Mouse (Mus musculus) adrenal gland, postnatal 14 days (tissue): Measurements from ENCODE around the gene Zfp536. TPM values are rescaled to one million over a fixed set of nuclear protein-coding genes. Genes with fewer than 3 reads are reported as not detected.
"Not testable (repeated sequence)": the region's sequence is repeated elsewhere in the genome, so short reads cannot be mapped to it uniquely, and the experiment has no call there.

Source experiments
- DNase-seq: peaks from one replicate; pipeline ENCODE4 v3.0.0; 2021; ENCODE audit warnings: mixed read lengths
- total RNA-seq: library from RNA; stranded (reverse); gene quantifications from 2 replicates; pipeline ENCODE4 v1.2.3, GENCODE M21; 2021

The Zfp536 gene
- total RNA-seq, 1 experiment from 2014 or later: 6.3 TPM

DNA sequence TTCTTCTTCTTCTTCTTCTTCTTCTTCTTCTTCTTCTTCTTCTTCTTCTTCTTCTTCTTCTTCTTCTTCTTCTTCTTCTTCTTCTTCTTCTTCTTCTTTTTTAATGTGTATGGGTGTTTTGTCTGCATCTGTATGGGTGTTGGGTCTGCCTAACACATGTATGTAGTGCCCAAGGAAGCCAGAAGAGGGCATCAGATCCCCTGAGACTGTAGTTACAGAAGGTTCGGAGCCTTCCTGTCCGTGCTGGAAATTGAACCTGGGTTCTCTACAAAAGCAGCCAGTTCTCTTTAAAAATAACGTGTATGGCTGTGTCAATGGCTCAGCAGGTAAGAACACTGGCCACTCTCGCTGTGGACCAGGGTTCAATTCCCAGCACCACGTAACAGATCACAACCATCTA, 167.0 kb downstream of the Zfp536 start:
- DNase-seq: peak; percentile 25

DNA sequence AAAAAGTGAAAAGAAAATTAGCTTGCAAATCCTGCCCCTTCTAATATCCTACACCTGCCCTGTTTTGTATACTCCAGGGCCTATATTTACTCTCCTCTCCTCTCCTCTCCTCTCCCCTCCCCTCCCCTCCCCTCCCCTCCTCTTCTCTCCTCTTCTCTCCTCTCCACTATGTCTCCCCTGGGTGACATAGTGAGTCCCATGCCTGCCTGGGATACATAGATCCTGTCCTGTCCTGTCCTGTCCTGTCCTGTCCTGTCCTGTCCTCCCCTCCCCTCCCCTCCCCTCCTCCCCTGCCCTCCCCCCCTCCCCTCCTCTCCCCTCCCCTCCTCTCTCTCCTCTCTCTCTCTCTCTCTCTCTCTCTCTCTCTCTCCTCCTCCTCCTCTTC, 169.9 kb downstream of the Zfp536 start:
- DNase-seq: not testable (repeated sequence)

DNA sequence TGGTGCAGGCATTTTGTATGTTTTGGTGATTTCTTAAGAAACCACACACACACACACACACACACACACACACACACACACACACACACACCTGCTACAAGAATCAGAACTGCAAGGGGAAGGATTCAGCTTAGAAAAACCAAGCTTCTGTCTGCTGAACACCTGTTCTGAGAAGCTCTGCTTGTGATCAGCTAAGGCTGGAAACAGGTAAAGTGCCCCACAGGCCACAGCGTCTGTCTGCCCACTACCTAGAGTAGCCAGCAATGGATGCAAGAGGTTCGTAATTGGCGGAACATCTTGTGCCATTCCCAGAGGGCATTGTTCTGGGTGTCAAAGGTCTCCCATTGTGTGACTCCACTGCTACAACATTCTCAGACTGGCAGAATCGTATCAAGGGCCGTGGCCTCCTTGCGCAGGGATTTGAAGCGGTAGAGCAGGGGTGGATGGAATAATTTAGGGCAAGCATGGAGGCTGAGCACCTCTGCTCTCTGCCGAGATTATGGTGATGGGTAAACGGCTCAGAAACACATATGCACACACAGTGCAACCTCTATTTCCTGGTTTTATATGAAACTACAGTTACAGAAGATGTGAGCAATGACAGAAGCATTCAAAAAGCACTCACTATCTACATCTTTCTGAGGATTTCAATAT, 170.4 kb downstream of the Zfp536 start:
- no peak for DNase-seq

DNA sequence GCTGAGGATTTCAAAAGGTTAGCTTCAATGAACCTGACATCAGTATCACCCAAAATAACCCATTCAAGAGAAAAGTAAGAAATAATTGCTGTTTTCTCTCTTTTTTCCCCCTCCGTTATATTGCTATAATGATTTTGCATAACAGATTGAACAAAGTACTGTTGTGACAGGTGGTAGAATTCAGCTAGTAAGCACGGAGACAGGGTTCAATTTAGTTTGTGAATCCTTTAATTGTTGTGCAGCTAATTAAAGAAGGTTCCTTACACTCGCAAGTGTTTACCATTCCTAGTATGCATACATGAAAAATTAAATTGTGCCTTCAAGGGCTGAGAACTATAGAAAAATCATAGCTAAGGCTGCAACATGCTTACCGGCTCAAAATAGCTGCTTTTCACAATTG, 173.1 kb downstream of the Zfp536 start:
- no peak for DNase-seq

DNA sequence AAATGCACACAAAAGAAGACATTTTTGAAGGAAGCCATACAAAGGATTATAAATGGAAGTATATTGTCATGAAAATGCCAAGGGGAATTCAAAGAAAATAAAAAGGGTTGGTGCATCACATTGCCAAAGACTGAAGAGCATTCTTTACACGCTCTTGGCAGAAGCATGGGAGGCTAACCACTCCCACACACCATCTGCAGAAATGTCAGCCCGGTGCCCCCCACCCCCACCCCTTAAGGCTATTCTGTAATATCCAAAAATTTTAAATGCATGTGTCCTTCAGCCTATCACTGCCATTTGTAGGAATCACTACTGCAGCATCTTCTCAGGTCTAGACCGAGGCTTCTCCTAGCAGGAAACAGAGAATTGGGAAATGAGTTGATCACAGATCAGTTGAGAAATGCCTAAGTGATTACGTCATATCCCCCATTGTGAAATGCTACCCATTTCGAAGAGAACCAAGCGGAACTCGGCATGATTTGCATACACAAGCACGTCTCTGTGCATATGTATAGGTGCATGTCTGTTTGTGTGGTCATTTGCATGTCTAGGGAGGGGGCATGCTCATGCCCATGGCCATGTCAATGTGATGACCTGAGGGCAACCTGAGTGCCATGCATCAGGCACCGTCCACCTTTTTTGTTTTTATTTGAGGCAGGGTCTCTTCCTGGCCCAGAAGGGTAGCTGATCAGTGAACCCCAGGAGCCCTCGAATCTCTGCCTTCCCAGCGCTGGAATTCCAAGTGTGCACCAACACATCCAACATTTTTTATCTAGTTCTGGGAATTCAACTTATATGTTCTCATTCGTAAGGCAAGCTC, 179.0 kb downstream of the Zfp536 start:
- DNase-seq: no peak

DNA sequence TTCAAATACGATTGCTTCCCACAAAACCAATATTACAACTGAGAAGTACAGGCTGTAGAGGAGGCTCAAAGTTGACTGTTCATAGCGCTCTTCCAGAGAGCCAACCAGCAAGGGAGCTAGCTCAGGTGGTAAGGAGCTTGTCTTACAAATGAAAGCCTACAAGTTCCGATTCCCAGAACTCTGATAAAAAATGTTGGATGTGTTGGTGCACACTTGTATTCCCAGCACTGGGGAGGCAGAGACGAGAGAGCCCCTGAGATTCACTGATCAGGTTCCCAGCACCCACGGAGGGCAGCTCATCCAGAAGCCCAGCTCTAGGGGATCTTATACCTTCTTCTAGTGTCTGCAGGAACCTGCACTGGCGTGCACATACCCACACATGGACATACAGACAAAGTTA, 179.9 kb downstream of the Zfp536 start:
- no peak for DNase-seq

DNA sequence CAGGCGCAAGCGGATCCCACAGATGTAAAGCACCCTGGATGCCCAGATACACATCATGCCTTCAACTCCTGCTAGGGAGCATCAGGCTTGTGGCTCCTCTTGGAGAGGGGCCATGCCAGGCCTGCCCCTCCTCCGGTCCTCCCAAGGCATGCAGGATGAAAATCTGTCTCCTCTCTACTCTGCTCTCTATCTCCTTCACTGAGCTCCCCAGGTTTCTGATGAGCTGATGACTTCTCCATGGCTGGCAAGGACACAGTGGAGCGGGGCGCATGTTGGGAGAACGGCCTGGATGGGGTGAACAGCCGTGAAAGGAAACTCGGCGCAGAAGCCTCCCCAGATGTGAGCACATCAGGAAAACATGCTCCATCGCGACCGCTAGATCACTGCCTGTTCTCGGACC, 186.7 kb downstream of the Zfp536 start:
- no peak for DNase-seq

DNA sequence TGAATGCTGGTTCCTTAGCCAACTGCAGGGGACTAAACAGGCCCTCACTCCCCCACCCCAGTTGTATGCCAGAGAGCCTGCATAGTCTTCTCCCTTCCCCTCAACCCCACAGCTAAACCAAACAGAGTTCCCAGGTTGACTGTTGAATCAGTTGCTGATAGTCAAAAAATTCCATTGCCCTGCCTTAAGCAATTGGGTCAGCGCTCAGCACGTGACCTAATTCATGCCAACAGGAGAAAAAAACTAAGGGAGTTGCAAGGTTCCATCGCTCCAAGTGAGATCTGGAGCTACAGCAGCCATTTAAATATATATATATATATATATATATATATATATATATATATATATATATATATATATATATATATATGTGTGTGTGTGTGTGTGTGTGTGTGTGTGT, 192.2 kb downstream of the Zfp536 start:
- no peak for DNase-seq

DNA sequence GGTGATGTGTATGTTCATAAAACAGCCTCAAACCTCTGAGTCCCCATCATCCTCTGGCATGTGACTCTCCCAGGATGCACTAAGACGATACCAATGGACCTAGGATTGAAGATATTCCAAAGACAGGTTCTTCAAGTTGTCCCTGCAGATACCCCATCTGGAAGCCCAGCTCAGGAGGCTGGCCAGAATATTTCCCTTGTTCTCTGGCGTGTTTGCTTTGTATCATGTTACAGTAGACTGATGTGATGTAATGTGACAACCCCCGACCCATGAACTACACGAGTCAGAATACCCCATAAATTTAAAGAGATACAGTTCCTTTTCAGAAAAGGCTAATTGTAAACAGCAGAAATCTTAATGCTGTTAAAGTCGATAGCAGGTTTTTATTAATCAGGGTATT, 192.9 kb downstream of the Zfp536 start:
- DNase-seq: no peak

DNA sequence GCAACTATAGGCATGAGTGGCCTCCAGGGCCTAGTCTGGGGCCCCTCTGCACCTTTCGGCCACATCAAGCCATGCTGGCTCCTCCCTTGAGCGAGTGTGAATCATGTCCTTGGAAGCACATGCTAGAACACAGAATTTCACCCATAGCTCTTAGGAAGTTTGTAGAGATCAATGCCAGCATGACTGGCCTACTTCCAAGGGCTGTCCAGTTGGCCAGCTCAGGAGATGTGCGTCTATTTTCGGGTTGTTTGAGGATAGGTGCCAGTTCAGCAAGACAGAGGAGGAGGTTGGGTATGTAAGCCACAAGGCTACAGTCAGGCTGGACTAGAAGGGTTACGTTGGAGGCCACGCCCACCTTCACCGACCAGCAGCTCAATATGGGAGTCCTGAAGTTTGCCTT, 201.4 kb downstream of the Zfp536 start:
- DNase-seq: peak; percentile 26

DNA sequence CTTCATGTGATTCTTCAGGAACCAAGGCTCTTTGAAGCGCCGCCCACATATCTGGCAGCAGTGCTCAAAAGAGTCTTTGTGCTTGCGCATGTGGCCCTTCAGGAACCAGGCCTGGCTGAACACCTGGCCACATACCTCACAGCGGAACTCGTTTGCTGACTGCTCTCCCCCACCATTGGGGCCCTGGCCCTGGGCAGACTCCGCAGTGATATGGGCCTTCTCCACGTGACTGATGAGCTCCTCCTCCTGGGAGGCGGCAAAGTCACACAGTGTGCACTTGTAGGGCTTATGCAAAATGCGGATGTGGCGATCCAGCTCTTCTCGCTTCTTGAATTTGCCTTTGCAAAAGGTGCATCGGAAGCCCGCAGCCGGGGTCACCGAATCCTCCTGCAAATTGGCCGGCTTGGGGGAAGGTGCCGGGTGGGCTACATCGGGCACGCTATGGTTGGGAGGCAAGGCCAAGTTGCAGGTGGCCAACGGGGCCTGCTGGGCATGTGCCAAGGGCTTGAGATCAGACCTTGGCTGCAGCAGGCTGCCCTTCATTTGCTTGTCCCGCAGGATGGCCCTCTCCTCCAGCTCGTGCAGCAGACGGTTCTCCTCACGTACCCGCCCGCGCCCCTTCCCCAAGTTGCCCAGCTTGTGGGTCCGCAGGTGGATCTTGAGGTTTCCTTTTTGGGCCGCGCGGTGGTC, 204.5 kb downstream of the Zfp536 start:
- no peak for DNase-seq

DNA sequence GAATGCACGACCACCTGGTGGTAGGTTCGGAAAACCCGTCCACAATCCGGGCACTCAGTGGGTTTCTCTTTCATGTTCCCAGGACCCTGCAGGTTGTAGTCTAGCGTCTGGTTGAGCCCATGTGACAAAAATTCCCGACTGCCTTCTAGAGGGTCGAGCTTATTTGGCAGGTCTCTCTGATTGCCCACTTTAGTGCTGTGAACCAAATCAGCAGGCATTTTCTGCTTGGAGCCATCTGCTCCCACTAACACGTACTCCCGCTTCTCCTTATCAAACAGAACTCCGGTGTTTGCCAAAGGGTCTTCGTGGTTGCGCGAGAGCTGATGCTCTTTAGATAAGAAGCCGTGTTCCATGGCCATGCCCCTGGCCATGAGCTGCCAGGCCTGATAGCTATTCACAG, 205.4 kb downstream of the Zfp536 start:
- no peak for DNase-seq

DNA sequence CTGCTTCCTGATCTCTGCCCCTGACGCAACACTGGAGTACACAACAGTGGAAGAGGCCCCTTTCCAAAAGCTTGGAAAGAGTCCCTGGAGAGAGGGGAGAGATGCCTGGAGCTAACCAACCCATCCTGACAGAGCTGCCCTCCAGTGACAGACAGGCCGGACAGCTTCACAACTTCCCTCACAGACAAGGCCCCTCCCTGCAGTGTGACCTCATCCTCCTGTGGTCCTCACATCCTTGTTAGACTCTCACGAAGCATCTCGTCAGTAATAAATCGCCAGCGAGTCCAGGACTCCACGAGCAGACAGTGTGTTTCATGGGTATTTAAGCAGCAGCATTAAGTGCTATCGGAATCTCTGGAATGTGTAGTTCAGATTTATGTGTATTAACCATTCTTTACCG, 207.4 kb downstream of the Zfp536 start:
- no peak for DNase-seq

DNA sequence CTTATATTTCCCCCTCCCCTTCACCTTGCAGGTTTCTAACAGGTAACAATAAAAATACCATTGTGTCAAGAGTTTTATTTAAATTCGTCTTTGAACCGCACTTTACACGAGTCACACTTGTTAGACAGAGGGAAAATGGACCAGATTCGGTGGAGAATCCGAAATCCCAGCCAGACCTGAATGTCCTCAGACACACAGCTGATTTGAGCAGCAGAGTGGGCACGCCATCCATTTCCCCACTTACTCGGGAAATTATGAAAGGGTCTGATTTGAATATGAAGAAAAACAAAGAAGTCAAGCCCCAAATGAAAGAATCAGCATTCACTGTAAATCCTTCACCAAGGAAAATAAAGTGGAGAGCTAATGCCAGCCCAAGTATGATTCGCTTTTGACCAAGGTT, 208.1 kb downstream of the Zfp536 start:
- DNase-seq: no peak

DNA sequence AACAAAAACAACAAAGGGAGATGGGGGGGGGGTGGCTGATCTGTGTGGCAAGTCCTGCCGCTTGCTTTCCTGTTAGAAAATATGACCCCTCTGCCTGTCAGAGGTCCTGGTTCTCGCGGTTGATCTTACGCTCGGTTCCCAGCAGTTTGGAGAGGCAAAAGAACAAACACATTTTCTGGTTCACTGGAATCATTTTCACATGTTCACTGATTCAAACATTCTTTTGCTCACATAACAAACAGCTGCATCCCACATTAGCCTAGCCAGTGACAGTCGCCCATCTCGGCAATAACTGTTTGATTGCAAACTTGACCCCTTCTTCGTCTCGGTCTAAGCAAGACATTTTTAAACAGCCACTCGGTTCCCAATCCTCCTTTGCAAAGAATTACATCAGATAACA, 208.8 kb downstream of the Zfp536 start:
- DNase-seq: no peak

DNA sequence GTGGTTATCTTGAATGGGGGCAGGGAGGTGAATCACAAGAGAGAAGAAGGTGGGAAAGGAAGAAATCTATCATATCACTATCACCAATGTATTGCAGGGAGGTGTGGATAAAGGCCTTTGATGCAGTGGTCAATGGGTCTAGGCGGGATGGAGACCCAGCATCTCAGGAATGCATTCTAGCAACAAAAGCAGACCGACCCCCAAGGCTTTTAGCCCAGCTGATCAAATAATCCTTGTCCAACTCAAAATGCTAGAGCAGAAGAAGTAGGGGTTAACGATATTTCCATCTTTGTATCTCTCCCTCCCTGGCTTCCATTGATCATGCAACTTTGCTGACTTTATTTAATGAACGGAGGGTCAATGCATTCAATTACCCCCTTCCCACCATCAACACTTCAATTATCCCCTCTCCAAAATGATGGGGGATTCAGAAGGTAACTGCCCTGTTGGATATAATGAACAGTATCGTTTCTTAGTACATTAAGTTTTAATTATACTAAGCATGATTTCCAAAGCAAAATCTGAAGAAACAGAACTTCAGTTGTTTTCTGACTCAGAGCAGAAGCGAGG, 209.5 kb downstream of the Zfp536 start:
- DNase-seq: no peak

DNA sequence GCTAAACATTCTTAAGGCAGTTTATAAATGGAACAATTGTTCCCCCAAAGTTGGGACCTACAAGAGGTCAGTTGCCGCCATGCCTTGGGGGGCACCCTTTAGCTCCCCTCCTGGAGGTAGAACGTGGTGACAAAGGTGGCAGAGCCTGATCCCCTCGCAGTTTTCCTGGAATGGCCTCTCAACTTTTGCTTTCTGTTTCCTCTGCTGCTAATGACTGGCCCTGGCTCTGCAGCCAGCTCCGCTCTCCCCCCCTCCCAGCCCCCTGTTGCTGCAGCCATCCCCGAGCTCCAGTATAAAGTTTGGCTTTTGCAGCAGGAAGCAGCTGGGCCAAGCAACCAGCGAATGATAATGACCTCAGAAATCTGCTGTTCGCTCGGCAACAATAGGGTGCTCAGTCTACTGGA, 210.3 kb downstream of the Zfp536 start:
- DNase-seq: peak; percentile 45

DNA sequence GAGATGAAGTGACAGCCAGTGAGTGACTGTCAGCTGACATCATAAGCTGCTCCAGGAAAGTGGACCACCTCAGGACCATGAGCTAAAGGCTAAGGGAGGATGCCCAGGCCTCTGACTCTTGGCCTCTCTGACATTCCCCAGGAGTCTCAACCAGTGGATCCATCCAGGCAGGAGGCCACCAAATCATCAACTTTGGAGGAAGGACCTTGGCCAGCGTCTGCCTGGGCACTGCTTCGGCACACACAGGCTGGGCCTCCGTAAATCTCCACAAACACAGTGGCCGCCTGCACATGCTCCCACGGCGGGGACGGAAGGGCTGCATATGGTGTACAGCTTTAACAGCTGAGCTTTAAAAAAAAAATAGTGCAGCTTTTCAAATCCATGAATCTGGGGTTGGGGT, 210.9 kb downstream of the Zfp536 start:
- peak; percentile 32 for DNase-seq

DNA sequence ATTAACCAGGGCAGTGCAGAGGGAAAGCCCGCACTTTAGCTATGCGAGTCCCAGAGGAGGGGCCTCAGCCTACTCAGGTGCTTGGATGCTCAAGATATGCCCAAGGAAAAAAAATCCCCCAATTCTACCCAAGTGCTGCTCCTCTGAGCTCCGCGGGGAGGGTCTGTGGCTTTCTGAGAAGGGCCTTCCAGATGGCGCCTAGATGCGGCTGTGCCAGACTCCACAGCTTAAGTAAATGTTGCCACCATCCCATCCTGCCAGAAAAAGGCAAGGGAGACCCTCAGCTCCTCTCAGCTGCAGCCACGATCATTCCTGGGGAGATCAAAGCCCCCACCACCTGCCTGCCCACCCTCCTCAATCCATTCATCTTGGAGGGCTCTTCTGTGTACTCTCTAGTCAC, 212.9 kb downstream of the Zfp536 start:
- DNase-seq: no peak

DNA sequence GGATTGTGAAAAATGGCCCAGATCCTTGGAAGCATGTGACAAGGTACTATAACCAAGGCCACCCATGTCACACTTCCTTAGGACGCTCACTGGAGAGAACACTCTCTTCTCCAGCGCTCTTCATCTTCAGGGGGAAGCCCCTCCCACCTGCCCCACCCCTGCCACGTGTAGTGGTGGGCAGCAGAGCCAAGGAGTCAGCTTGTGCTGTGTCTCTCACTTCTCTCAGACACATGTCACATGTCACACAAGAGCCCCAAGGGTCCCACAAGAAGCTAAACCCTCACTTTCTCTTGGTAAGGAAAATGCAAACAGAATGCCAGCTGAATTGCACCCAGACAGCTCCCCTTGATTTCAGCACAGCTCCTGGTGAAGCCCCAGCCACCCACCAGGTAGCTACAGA, 213.6 kb downstream of the Zfp536 start:
- DNase-seq: no peak

DNA sequence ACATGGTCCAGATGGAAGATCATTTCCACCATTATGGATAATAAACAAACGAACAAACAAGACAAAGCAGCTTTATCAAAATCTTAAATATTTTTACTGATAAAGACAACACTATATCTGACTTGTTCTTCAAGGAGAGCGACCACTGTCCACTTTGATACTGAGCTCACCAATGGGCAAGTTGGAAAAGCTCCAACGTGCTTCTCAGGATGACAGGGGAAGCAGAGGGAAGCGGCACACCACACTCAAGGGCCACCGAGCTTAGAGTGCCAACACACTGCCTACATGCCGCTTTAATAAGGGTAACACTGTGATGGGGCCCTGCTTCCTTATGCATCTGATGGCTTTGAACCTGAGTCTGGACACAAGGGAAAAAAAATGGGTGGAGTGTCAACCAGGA, 214.1 kb downstream of the Zfp536 start:
- no peak for DNase-seq

DNA sequence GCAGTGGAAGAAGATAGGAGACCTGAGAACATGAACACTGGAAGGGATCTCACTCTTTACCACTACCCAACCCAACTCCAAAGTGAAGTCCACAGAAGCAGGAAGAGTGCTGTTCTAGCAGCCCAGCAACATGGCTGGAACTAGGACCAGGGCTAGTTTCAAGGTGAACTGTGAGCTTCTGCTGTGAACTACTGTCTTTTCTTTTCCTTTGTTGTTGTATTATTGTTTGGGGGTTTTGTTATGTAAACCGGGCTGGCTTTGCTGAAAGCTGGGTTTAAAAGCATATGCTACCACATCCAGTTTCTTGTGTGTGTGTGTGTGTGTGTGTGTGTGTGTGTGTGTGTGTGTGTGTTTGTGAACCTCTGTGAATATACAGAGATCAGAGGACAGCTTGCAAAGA, 216.6 kb downstream of the Zfp536 start:
- no peak for DNase-seq

DNA sequence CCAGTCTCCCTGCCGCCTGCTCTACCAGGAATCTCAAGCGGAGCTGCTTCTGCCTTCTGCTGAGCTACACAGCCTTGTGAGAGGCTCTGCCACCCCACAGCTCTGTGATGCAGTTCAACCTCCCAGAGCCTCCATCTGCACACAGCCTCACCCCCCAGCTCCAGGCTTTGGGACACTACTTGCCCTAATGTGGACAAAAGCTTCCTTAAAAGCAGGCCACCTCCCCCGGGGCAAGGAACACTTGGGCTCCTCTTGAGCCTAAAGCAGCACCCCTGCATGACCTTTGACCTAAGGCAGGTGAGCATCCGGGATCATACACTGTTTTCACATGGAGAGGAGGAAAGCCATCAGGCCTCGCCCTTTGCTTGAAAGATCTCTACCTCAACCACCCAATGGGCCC, 219.0 kb downstream of the Zfp536 start:
- DNase-seq: no peak
